8 mouse cellular contexts compared by ENCODE assay signal in genomic region chr17:84113608-84114278, GRCm38 (mm10).
DNase-seq lines count a peak whose midpoint lies in the region; ATAC-seq lines count a peak whose summit lies in the region.

No protein-coding gene starts in this region.

- no peaks in the 10 kb centered on the region for H3K36me3 ChIP-seq in embryonic facial prominence, embryonic 13.5 days
- H3K36me3 ChIP-seq in heart, embryonic 11.5 days (ENCODE audit: control insufficient read depth, insufficient read depth, low read length): no peaks in the 10 kb centered on the region
- no peaks in the 10 kb centered on the region for H3K36me3 ChIP-seq in liver, embryonic 15.5 days (replicated peaks)

- no peaks in the 10 kb centered on the region for H3K27me3 ChIP-seq in embryonic facial prominence, embryonic 13.5 days
- H3K27me3 ChIP-seq in heart, embryonic 11.5 days (ENCODE audit: control insufficient read depth, insufficient read depth, low read length): no peaks in the 10 kb centered on the region
- no peaks in the 10 kb centered on the region for H3K27me3 ChIP-seq in liver, embryonic 15.5 days

- peak overlapping the region; percentile 1; the same call in 1 of the 2 replicates for H3K27ac ChIP-seq in embryonic facial prominence, embryonic 13.5 days
- H3K27ac ChIP-seq in heart, embryonic 11.5 days (ENCODE audit: low read depth, low read length): no peak overlapping the region
- peak overlapping the region; percentile 84 for H3K27ac ChIP-seq in liver, embryonic 15.5 days (replicated peaks)

- peak; percentile 33 for ATAC-seq in CD4-positive, CD25-positive, alpha-beta regulatory T cell, adult 4 months
- ATAC-seq in embryonic facial prominence, embryonic 13.5 days (ENCODE audit: insufficient number of reproducible peaks, insufficient read depth, low FRiP score, low TSS enrichment, low read depth): peak; percentile 50; the same call in 1 of the 2 replicates
- peak; percentile 70; the same call in 1 of the 2 replicates for ATAC-seq in heart, embryonic 11.5 days (replicated peaks; ENCODE audit: insufficient number of reproducible peaks, low FRiP score, low TSS enrichment)
- peak; percentile 62 for ATAC-seq in liver, embryonic 15.5 days (ENCODE audit: insufficient read depth)

- no peaks in the 10 kb centered on the region for H3K9me3 ChIP-seq in embryonic facial prominence, embryonic 13.5 days
- H3K9me3 ChIP-seq in heart, embryonic 11.5 days (replicated peaks; ENCODE audit: control insufficient read depth, low read length): no peaks in the 10 kb centered on the region
- H3K9me3 ChIP-seq in liver, embryonic 15.5 days (replicated peaks): no peaks in the 10 kb centered on the region

- 28% methylated on average over 8 of the region's 8 CpGs for WGBS in embryonic facial prominence, embryonic 13.5 days
- WGBS in heart, embryonic 11.5 days (ENCODE audit: insufficient replicate concordance): 20% methylated on average over 8 of the region's 8 CpGs
- 14% methylated on average over 8 of the region's 8 CpGs for WGBS in liver, embryonic 15.5 days (ENCODE audit: insufficient replicate concordance)

- H3K4me3 ChIP-seq in embryonic facial prominence, embryonic 13.5 days: no peak overlapping the region
- H3K4me3 ChIP-seq in heart, embryonic 11.5 days (ENCODE audit: low read depth, low read length): no peak overlapping the region
- no peak overlapping the region for H3K4me3 ChIP-seq in liver, embryonic 15.5 days (replicated peaks)

- H3K4me1 ChIP-seq in embryonic facial prominence, embryonic 13.5 days: peaks cover 54% of the 10 kb centered on the region
- peaks cover 17% of the 10 kb centered on the region for H3K4me1 ChIP-seq in heart, embryonic 11.5 days (ENCODE audit: control insufficient read depth, insufficient read depth, low read length)
- peaks cover 78% of the 10 kb centered on the region for H3K4me1 ChIP-seq in liver, embryonic 15.5 days (replicated peaks)

- peak; percentile 95 to 97 for DNase-seq in adrenal gland, postnatal 36 days
- peak; percentile 93 for DNase-seq in kidney, postnatal 14 days
- peak; percentile 73 for DNase-seq in ovary, adult 18-20 months (ENCODE audit: low spot score)
- DNase-seq in thymus, adult 18-20 months: peak; percentile 88 to 90

- H3K9ac ChIP-seq in embryonic facial prominence, embryonic 13.5 days: no peak overlapping the region
- no peak overlapping the region for H3K9ac ChIP-seq in heart, embryonic 11.5 days (ENCODE audit: low read depth, low read length)
- peak overlapping the region; percentile 33; the same call in 1 of the 2 replicates for H3K9ac ChIP-seq in liver, embryonic 15.5 days

- H3K4me2 ChIP-seq in embryonic facial prominence, embryonic 13.5 days: no peak overlapping the region
- H3K4me2 ChIP-seq in heart, embryonic 11.5 days: no peak overlapping the region
- H3K4me2 ChIP-seq in liver, embryonic 15.5 days: peak overlapping the region; percentile 23; the same call in 1 of the 2 replicates
